Mouse (Mus musculus) G1E (cell line): ENCODE data around the gene Jtb. TPM values are rescaled to one million over a fixed set of nuclear protein-coding genes. Genes with fewer than 3 reads are reported as not detected.

Experiments used
- ATAC-seq: 2 replicates; pipeline ENCODE4 v1.8.0; 2016; ENCODE audit warnings: mild to moderate bottlenecking; ENCODE audit not compliant: insufficient number of reproducible peaks, poor library complexity, low FRiP score, severe bottlenecking; ENCODE audit errors: extremely low read depth
- DNase-seq: peaks from one replicate; pipeline ENCODE4 v3.0.0; 2012; ENCODE audit warnings: low spot score
- H3K27me3 ChIP-seq: 2 replicates; pipeline ENCODE4 v1.6.1; 2012; ENCODE audit warnings: mild to moderate bottlenecking, low read length, inconsistent platforms; ENCODE audit not compliant: insufficient read depth
- H3K36me3 ChIP-seq: replicated peaks from 2 replicates; pipeline ENCODE3; 2012; ENCODE audit warnings: mild to moderate bottlenecking, inconsistent platforms
- H3K4me1 ChIP-seq: 2 replicates; pipeline ENCODE4 v1.6.1; 2012; ENCODE audit warnings: low read depth, low read length, inconsistent platforms, mixed read lengths; ENCODE audit not compliant: insufficient read depth
- H3K4me3 ChIP-seq: 2 replicates; pipeline ENCODE4 v1.5.1; 2012; ENCODE audit warnings: low read depth, mild to moderate bottlenecking, inconsistent platforms, low read length, moderate library complexity, mixed read lengths
- H3K9me3 ChIP-seq: replicated peaks from 2 replicates; pipeline ENCODE4 v1.6.1; 2012; ENCODE audit warnings: inconsistent platforms
- CTCF ChIP-seq: IDR thresholded peaks from 2 replicates; pipeline ENCODE4 v1.5.1; 2012; ENCODE audit warnings: low read depth, low read length, inconsistent platforms, mixed read lengths
- GATA1 ChIP-seq: IDR thresholded peaks from 2 replicates; pipeline ENCODE4 v1.6.1; 2012; ENCODE audit warnings: borderline replicate concordance, low read length, inconsistent platforms, mixed read lengths
- GATA2 ChIP-seq: IDR thresholded peaks from 2 replicates; pipeline ENCODE4 v1.6.1; 2012; ENCODE audit warnings: low read depth, low read length, inconsistent platforms, borderline replicate concordance
- POLR2AphosphoS5 ChIP-seq: IDR thresholded peaks from 2 replicates; pipeline ENCODE4 v1.6.1; 2012; ENCODE audit warnings: low read depth, low read length, inconsistent platforms; ENCODE audit not compliant: insufficient replicate concordance
- TAL1 ChIP-seq: conservative IDR thresholded peaks from 2 replicates; pipeline ENCODE4 v1.6.1; 2012; ENCODE audit warnings: low read depth, low read length, inconsistent platforms, mixed read lengths
- polyA plus RNA-seq: library from polyadenylated mRNA; stranded (reverse); fragments of >175 nt; gene quantifications from 2 replicates; pipeline ENCODE4 v1.2.3, GENCODE M21; 2012
- total RNA-seq, 2 experiments: library from RNA; stranded (forward) in 1 of 2; stranded (reverse) in 1 of 2; fragments of 200-1000 nt in 1 of 2; fragments of >200 nt in 1 of 2; fragmentation: Nextera tagmentation in 1 of 2; gene quantifications; 2 replicates each; pipeline ENCODE4 v1.2.3; 2014 to 2017

The Jtb gene
- total and polyA plus RNA-seq, 3 experiments, result 38.8 to 73.6 (median 40.9) TPM

- peaks cover 42% of the 10 kb centered on the region for H3K36me3 ChIP-seq
- 0 out of 2 replicates have a peak, but pooled peaks cover 2% of the 10 kb centered on the region for H3K27me3 ChIP-seq
- no peaks in the 10 kb centered on the region for H3K9me3 ChIP-seq
- TF ChIP-seq CTCF (no peak), POLR2AphosphoS5 (peak; percentile 98)
- H3K4me3 ChIP-seq, result peak within 1 kb of the TSS; percentile 93
- ATAC-seq (peak; percentile 89), DNase-seq (peak; percentile 66)
- H3K4me1 ChIP-seq, result peaks cover 26% of the 10 kb centered on the region
Observed at GRCm38 (mm10) chr3:90213377-90213866, 18.0 kb upstream of the Jtb start, which contains the start of the genes Rps27 and Rab13. Rps27 (minus strand) TSS chr3:90213651. Rab13 (plus strand) TSS chr3:90213695.

GRCm38 (mm10) chr3:90213956-90214684 is 17.3 kb upstream of the Jtb start:
- ATAC-seq (no peak), DNase-seq (no peak)
- no peak for TF ChIP-seq GATA2
- no peak for TF ChIP-seq GATA1
- TF ChIP-seq TAL1, result no peak
- TF ChIP-seq CTCF, result no peak
- TF ChIP-seq POLR2AphosphoS5, result no peak
- peaks cover 26% of the 10 kb centered on the region for H3K4me1 ChIP-seq
- H3K27me3 ChIP-seq, result 0 out of 2 replicates have a peak, but pooled peaks cover 6% of the 10 kb centered on the region
- peak overlapping the region; percentile 93 for H3K4me3 ChIP-seq
- H3K9me3 ChIP-seq, result no peaks in the 10 kb centered on the region
- peaks cover 35% of the 10 kb centered on the region for H3K36me3 ChIP-seq

DNA sequence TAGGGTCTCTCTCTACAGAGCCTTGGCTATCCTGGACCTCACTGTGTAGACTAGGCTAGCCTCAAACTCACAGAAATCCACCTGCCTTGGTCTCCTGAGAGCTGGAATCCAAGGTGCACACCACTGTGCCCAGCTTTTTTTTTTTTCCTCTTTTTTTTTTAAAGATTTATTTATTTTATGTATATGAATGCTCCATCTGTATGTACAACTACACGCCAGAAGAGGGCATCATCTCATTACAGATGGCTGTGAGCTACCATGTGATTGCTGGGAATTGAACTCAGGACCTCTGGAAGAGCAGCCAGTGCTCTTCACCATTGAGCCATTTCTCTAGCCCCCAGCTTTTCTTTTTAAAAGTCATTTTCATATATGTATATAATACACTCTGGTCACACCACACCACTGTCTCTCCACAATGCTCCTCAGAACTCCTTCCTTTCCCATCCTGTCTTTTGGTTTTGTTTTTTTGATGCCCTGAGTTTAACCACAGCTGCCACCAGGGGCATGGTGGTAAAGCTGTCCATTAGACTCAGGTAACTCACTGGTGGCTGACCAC is 15.5 kb upstream of the Jtb start:
- Histone ChIP-seq H3K27me3 (0 out of 2 replicates have a peak, but pooled peaks cover 6% of the 10 kb centered on the region), H3K4me1 (peaks cover 34% of the 10 kb centered on the region)
- ATAC-seq, result no peak

GRCm38 (mm10) chr3:90220088-90220487 is 11.3 kb upstream of the Jtb start:
- peak; percentile 51 for DNase-seq
- Histone ChIP-seq H3K4me3 (peak overlapping the region; percentile 70; the same call in 1 of the 2 replicates), H3K4me1 (peaks cover 32% of the 10 kb centered on the region), H3K27me3 (peaks cover 13% of the 10 kb centered on the region), H3K36me3 (no peaks in the 10 kb centered on the region), H3K9me3 (no peaks in the 10 kb centered on the region)
- TF ChIP-seq GATA1 (no peak), CTCF (peak; percentile 41), TAL1 (no peak), POLR2AphosphoS5 (no peak)
- peak; percentile 57 for ATAC-seq

More for the DNA sequence above, 15.5 kb upstream of the Jtb start:
- no peak for DNase-seq
- Histone ChIP-seq H3K4me3 (no peak overlapping the region), H3K9me3 (no peaks in the 10 kb centered on the region), H3K36me3 (peaks cover 19% of the 10 kb centered on the region)
- no peak for TF ChIP-seq TAL1
- TF ChIP-seq CTCF, result no peak
- TF ChIP-seq GATA1, result no peak
- no peak for TF ChIP-seq GATA2
- no peak for TF ChIP-seq POLR2AphosphoS5

GRCm38 (mm10) chr3:90220531-90220951 is 10.9 kb upstream of the Jtb start:
- TF ChIP-seq CTCF, result no peak
- TF ChIP-seq GATA2, result no peak
- no peak for TF ChIP-seq TAL1
- TF ChIP-seq GATA1, result no peak
- TF ChIP-seq POLR2AphosphoS5, result no peak
- DNase-seq (no peak), ATAC-seq (no peak)
- no peaks in the 10 kb centered on the region for H3K9me3 ChIP-seq
- peaks cover 15% of the 10 kb centered on the region for H3K27me3 ChIP-seq
- H3K4me3 ChIP-seq, result peak overlapping the region; percentile 70
- peaks cover 32% of the 10 kb centered on the region for H3K4me1 ChIP-seq
- H3K36me3 ChIP-seq, result no peaks in the 10 kb centered on the region

DNA sequence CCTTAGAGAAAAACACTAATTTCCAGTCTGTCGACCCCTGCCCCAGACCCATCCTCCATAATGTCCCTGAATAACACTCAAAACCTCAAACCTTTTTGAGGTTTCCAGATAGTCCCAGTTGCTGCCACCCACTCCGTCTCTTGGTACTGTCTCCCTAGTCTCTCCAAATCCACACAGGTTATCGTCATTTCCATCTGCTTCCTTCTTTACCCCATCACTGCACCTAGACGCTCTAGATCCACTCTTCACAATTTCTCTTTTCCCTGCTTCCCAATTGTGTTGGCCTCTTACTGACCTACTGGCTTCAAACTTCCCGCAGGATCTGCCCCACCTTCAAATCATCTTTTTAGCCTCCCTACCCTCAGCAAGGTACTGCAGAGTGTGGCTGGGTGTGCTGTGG is 10.3 kb upstream of the Jtb start:
- TF ChIP-seq POLR2AphosphoS5 (no peak), CTCF (no peak), TAL1 (no peak), GATA2 (no peak), GATA1 (no peak)
- Histone ChIP-seq H3K36me3 (no peaks in the 10 kb centered on the region), H3K27me3 (peaks cover 20% of the 10 kb centered on the region), H3K9me3 (no peaks in the 10 kb centered on the region), H3K4me3 (no peak overlapping the region; the same call in 1 of the 2 replicates), H3K4me1 (peaks cover 32% of the 10 kb centered on the region)
- ATAC-seq (no peak), DNase-seq (no peak)
